Mouse (Mus musculus) midbrain, embryonic 15.5 days (tissue): ENCODE measurements around the gene Htr1b. TPM values are rescaled to one million over a fixed set of nuclear protein-coding genes. Genes with fewer than 3 reads are reported as not detected.

Experiments
- polyA plus RNA-seq: library from polyadenylated mRNA; unstranded; fragments of >200 nt; fragmentation: Nextera tagmentation; extraction: Ambion mirVana; gene quantifications from 2 replicates; pipeline ENCODE4 v1.2.1, GENCODE M21; 2015

Gene Htr1b
- polyA plus RNA-seq, 1 experiment from 2014 or later = 5.1 TPM

Other genes with a start within 250 kb of the Htr1b start
- 1.5 TPM in 2 replicates for gene Mei4, start 229.8 kb upstream of the Htr1b start, polyA plus RNA-seq